Mouse (Mus musculus): ENCODE measurements around the gene 4931428F04Rik. TPM values are rescaled to one million over a fixed set of nuclear protein-coding genes. Genes with fewer than 3 reads are reported as not detected.
"Not testable (repeated sequence)": the region's sequence is repeated elsewhere in the genome, so short reads cannot be mapped to it uniquely, and the experiment has no call there.

4931428F04Rik gene
- polyA plus RNA-seq, 1 experiment from 2014 or later = 23.9 TPM

GRCm38 (mm10) chr8:105291802-105292201 is 2.1 kb upstream of the 4931428F04Rik start:
- H3K27ac ChIP-seq (replicated peaks); H3K9me3 ChIP-seq; H3K36me3 ChIP-seq (replicated peaks); H3K4me3 ChIP-seq; DNase-seq (ENCODE audit: low spot score): not testable (repeated sequence)
- H3K4me1 ChIP-seq = peaks cover 35% of the 10 kb centered on the region
- 66% methylated on average over 3 of the region's 3 CpGs for WGBS
- peaks cover 43% of the 10 kb centered on the region for H3K27me3 ChIP-seq (replicated peaks; ENCODE audit: low read depth, poor library complexity, severe bottlenecking)

- DNase-seq (ENCODE audit: low spot score); H3K9me3 ChIP-seq; H3K4me3 ChIP-seq; H3K27ac ChIP-seq (replicated peaks); H3K36me3 ChIP-seq (replicated peaks): not testable (repeated sequence)
- H3K27me3 ChIP-seq (replicated peaks; ENCODE audit: low read depth, poor library complexity, severe bottlenecking) = peaks cover 47% of the 10 kb centered on the region
- peaks cover 31% of the 10 kb centered on the region for H3K4me1 ChIP-seq
- WGBS = 88% methylated on average over 8 of the region's 8 CpGs
Observed at GRCm38 (mm10) chr8:105291364-105291763, 1.7 kb upstream of the 4931428F04Rik start.

GRCm38 (mm10) chr8:105290554-105291314 is 1.1 kb upstream of the 4931428F04Rik start:
- Histone ChIP-seq H3K4me1 (peaks cover 31% of the 10 kb centered on the region), H3K36me3 (replicated peaks) (no peaks in the 10 kb centered on the region), H3K4me3 (peak overlapping the region; percentile 69), H3K9me3 (no peaks in the 10 kb centered on the region), H3K27ac (replicated peaks) (no peak overlapping the region), H3K27me3 (replicated peaks; ENCODE audit: low read depth, poor library complexity, severe bottlenecking) (peaks cover 46% of the 10 kb centered on the region)
- WGBS = 6% methylated on average over 31 of the region's 31 CpGs
- peak; percentile 90 for DNase-seq (ENCODE audit: low spot score)

DNA sequence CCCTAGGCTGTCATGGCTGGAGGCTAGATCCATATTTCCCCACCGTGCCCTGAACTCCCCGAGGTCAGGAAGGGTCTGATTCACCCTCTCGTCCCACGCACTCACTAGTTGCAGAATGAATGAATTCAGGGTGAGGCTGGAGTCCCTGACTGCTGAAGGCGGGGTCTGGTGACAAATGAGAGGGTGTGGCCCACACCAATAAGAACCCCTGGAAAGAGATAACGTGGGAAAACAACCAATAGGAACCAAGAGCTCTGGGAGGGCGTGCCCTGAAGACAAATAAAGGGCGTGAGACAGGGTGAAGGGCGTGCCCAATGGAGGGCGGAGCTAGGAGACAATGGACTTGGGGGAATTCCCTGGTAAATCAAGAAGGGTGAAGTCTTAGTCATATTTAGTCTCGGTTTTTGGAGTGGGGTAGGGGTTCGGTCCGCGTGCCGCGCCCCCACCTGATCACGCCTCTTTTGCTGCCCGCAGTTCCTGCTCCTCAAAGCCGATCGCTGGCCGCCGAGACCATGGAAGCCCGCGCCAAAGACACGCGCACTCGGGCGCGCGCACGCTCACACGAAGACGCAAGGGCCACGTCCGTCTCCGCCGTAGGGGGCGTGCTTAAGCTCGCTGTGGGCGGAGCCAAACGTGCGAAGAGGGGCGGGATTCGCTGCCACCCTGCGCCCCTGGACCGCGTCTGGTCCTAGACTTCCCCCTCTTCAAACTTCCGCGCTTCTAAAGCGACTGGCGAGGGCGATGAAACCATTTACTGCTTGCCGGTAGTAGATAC is 519 bp downstream of the 4931428F04Rik start:
- Histone ChIP-seq H3K4me3 (peak overlapping the region; percentile 69), H3K27ac (replicated peaks) (peak overlapping the region; percentile 94), H3K4me1 (peaks cover 31% of the 10 kb centered on the region), H3K27me3 (replicated peaks; ENCODE audit: low read depth, poor library complexity, severe bottlenecking) (peaks cover 59% of the 10 kb centered on the region), H3K36me3 (replicated peaks) (peaks cover 13% of the 10 kb centered on the region), H3K9me3 (no peaks in the 10 kb centered on the region)
- peak; percentile 95 for DNase-seq (ENCODE audit: low spot score)
- WGBS = under 1% methylated on average over 53 of the region's 53 CpGs

DNA sequence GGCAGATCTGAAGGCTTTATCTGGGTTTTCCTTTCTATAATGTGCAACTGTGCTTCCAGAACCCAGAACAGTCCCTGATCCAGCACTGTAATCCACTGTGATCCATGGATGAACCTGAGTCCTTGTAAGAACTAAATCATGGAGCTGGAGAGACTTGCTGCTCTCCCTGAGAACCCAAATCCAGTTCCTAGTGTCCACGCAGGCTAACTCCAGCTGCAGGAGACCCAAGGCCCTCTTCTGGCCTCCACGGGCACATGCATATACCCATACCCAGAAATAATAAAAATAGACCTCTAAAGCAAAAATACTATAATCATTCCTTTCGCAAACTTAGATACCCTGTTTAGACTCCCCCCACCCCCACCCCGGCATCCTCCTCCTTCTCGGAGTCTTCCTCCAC is 1.4 kb downstream of the 4931428F04Rik start:
- H3K4me1 ChIP-seq = peaks cover 33% of the 10 kb centered on the region

DNA sequence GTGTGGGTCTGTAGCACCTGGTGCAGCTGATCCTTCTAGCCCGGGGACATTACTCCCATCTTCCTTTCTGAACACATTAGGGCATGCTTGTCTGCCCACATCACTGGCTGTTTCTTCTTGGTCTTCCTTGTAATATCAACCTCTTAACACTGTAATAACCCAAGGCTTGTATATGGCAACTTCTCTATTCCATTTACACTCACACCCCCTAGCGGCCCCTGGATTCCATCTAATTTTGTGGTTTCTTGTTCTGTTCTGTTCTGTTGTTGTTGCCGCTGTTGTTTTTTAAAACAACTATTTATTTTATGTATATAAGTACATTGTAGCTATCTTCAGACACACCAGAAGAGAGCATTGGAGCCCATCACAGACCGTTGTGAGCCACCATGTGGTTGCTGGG is 2.8 kb downstream of the 4931428F04Rik start:
- Histone ChIP-seq H3K27me3 (replicated peaks; ENCODE audit: low read depth, poor library complexity, severe bottlenecking) (peaks cover 60% of the 10 kb centered on the region), H3K9me3 (no peaks in the 10 kb centered on the region), H3K36me3 (replicated peaks) (peaks cover 28% of the 10 kb centered on the region), H3K4me3 (no peak overlapping the region), H3K27ac (replicated peaks) (no peak overlapping the region), H3K4me1 (peaks cover 37% of the 10 kb centered on the region)
- no peak for DNase-seq (ENCODE audit: low spot score)
- 87% methylated on average over 4 of the region's 4 CpGs for WGBS

More for the DNA sequence above, 1.4 kb downstream of the 4931428F04Rik start:
- peak overlapping the region; percentile 69 for H3K4me3 ChIP-seq
- 92% methylated on average over 5 of the region's 5 CpGs for WGBS
- H3K27me3 ChIP-seq (replicated peaks; ENCODE audit: low read depth, poor library complexity, severe bottlenecking) = peaks cover 58% of the 10 kb centered on the region
- no peak overlapping the region for H3K27ac ChIP-seq (replicated peaks)
- no peaks in the 10 kb centered on the region for H3K9me3 ChIP-seq
- DNase-seq (ENCODE audit: low spot score) = no peak
- H3K36me3 ChIP-seq (replicated peaks) = peaks cover 15% of the 10 kb centered on the region

GRCm38 (mm10) chr8:105285514-105285913 is 4.2 kb downstream of the 4931428F04Rik start:
- no peak for DNase-seq (ENCODE audit: low spot score)
- WGBS = 40% methylated on average over 12 of the region's 12 CpGs
- Histone ChIP-seq H3K27ac (replicated peaks) (no peak overlapping the region), H3K4me3 (no peak overlapping the region), H3K4me1 (peaks cover 34% of the 10 kb centered on the region), H3K9me3 (no peaks in the 10 kb centered on the region), H3K36me3 (replicated peaks) (peaks cover 39% of the 10 kb centered on the region), H3K27me3 (replicated peaks; ENCODE audit: low read depth, poor library complexity, severe bottlenecking) (peaks cover 65% of the 10 kb centered on the region)

- H3K4me3 ChIP-seq = no peak overlapping the region
- H3K36me3 ChIP-seq (replicated peaks) = peaks cover 40% of the 10 kb centered on the region
- H3K27ac ChIP-seq (replicated peaks) = no peak overlapping the region
- H3K27me3 ChIP-seq (replicated peaks; ENCODE audit: low read depth, poor library complexity, severe bottlenecking) = peaks cover 79% of the 10 kb centered on the region
- 28% methylated on average over 23 of the region's 23 CpGs for WGBS
- no peaks in the 10 kb centered on the region for H3K9me3 ChIP-seq
- DNase-seq (ENCODE audit: low spot score) = peak; percentile 67
- peaks cover 19% of the 10 kb centered on the region for H3K4me1 ChIP-seq
Observed at GRCm38 (mm10) chr8:105283074-105283473, 6.6 kb downstream of the 4931428F04Rik start.

DNA sequence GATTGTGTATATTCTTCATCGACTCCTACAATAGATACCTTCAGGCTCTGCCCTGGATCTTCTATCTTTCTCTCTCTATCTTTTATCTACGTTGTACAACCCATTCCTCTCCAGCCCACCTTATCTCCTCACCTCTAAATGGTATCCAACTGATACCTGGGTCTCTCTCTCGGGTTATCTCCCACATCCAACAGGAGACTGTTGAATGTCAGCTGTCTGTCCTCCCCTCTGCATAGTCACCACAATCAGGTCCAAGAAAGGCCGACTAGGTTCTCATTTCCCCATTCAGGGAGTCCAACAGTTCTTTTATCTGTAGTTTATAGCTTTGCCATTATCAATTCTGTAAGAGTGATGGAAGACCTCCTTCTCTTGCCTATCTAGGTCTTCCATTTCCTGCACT is 7.4 kb downstream of the 4931428F04Rik start:
- Histone ChIP-seq H3K27ac (replicated peaks) (no peak overlapping the region), H3K27me3 (replicated peaks; ENCODE audit: low read depth, poor library complexity, severe bottlenecking) (peaks cover 88% of the 10 kb centered on the region), H3K9me3 (no peaks in the 10 kb centered on the region), H3K4me3 (no peak overlapping the region), H3K4me1 (peaks cover 15% of the 10 kb centered on the region), H3K36me3 (replicated peaks) (peaks cover 40% of the 10 kb centered on the region)
- no peak for DNase-seq (ENCODE audit: low spot score)
- WGBS = 90% methylated on average over 4 of the region's 4 CpGs

DNA sequence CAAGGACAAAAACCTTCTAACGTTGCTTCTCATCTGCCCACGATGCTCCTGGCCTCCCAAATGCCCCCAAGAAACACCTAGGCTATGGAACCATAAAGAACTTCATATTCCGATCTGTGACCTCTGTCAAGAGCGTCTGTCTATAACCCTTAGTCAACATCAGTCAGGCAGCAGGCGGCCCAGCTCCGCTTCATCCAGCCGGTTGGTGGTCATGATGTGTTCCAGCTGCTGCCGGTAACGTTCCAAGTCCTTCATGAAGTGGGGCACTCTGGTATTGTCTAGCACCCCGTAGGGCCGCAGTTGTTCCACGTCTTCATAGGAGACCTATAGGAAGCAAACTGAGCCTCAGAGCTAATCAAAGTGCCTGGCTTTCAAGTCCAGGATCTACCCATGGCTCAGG is 7.8 kb downstream of the 4931428F04Rik start:
- 92% methylated on average over 12 of the region's 12 CpGs for WGBS
- H3K27ac ChIP-seq (replicated peaks) = no peak overlapping the region
- no peaks in the 10 kb centered on the region for H3K9me3 ChIP-seq
- H3K4me3 ChIP-seq = no peak overlapping the region
- peaks cover 15% of the 10 kb centered on the region for H3K4me1 ChIP-seq
- DNase-seq (ENCODE audit: low spot score) = no peak
- peaks cover 91% of the 10 kb centered on the region for H3K27me3 ChIP-seq (replicated peaks; ENCODE audit: low read depth, poor library complexity, severe bottlenecking)
- H3K36me3 ChIP-seq (replicated peaks) = peaks cover 40% of the 10 kb centered on the region

DNA sequence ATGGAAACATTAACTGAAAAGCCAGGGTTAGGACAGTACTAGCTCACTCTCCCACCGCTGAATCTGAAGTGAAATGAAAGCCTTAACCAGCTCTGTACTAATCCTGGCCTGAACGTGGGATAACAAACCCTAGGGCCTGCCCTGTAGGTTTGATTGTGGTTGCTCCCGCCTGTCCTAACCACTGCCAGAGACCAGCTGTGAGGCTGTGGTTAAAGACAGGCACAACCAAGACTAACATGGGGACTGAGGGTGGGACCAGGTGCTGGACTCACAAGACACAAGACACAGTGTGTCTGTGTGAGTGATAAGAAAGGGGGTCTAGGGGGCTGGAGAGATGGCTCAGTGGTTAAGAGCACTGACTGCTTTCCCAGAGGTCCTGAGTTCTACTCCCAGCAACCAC is 9.1 kb downstream of the 4931428F04Rik start:
- H3K36me3 ChIP-seq (replicated peaks) = peaks cover 39% of the 10 kb centered on the region
- peaks cover 98% of the 10 kb centered on the region for H3K27me3 ChIP-seq (replicated peaks; ENCODE audit: low read depth, poor library complexity, severe bottlenecking)
- H3K4me1 ChIP-seq = peaks cover 26% of the 10 kb centered on the region
- WGBS = 69% methylated on average over 3 of the region's 3 CpGs
- H3K27ac ChIP-seq (replicated peaks) = no peak overlapping the region
- no peak overlapping the region for H3K4me3 ChIP-seq
- H3K9me3 ChIP-seq = no peaks in the 10 kb centered on the region
- no peak for DNase-seq (ENCODE audit: low spot score)

GRCm38 (mm10) chr8:105278911-105279334 is 10.7 kb downstream of the 4931428F04Rik start:
- H3K9me3 ChIP-seq = no peaks in the 10 kb centered on the region
- H3K27me3 ChIP-seq (replicated peaks; ENCODE audit: low read depth, poor library complexity, severe bottlenecking) = peaks cover 100% of the 10 kb centered on the region
- peak; percentile 46 for DNase-seq (ENCODE audit: low spot score)
- WGBS = 2% methylated on average over 28 of the region's 28 CpGs
- H3K4me3 ChIP-seq = peak overlapping the region; percentile 47
- H3K27ac ChIP-seq (replicated peaks) = no peak overlapping the region
- H3K36me3 ChIP-seq (replicated peaks) = peaks cover 27% of the 10 kb centered on the region
- H3K4me1 ChIP-seq = peaks cover 29% of the 10 kb centered on the region

Data from embryonic facial prominence, embryonic 10.5 days (tissue).